In genomic region chr2:28227589-28228191, GRCm38 (mm10) we compare ENCODE assay signal across 16 mouse cellular contexts. TPM values are rescaled to one million over a fixed set of nuclear protein-coding genes. Genes with fewer than 3 reads are reported as not detected.
DNase-seq lines count a peak whose midpoint lies in the region; ATAC-seq and TF ChIP-seq lines count a peak whose summit lies in the region.
"Had no signal": no experiment of that assay in that cellular context is flagged by ENCODE, and none has a peak within 500 bp of the region (broad histone marks: within the 10 kb centered on the region; RNA-seq: fewer than 3 reads in every experiment).

No protein-coding gene starts in this region.

- no peaks in the 10 kb centered on the region for H3K27me3 ChIP-seq in forebrain, embryonic 13.5 days
- H3K27me3 ChIP-seq in forebrain, embryonic 10.5 days (ENCODE audit: poor library complexity, severe bottlenecking), result no peaks in the 10 kb centered on the region
- no peaks in the 10 kb centered on the region for H3K27me3 ChIP-seq in hindbrain, embryonic 15.5 days
- no peaks in the 10 kb centered on the region for H3K27me3 ChIP-seq in midbrain, embryonic 16.5 days (ENCODE audit: control insufficient read depth, insufficient read depth, low read depth, low read length)

- H3K36me3 ChIP-seq in forebrain, embryonic 13.5 days (ENCODE audit: poor library complexity, severe bottlenecking), result peaks cover 43% of the 10 kb centered on the region
- H3K36me3 ChIP-seq in forebrain, embryonic 10.5 days (replicated peaks), result peaks cover 31% of the 10 kb centered on the region
- H3K36me3 ChIP-seq in hindbrain, embryonic 15.5 days, result peaks cover 34% of the 10 kb centered on the region
- peaks cover 28% of the 10 kb centered on the region for H3K36me3 ChIP-seq in midbrain, embryonic 16.5 days (ENCODE audit: control insufficient read depth, insufficient read depth, low read length)

- peaks cover 21% of the 10 kb centered on the region; the same call in 1 of the 2 replicates for H3K4me1 ChIP-seq in forebrain, embryonic 13.5 days
- peaks cover 42% of the 10 kb centered on the region for H3K4me1 ChIP-seq in forebrain, embryonic 10.5 days
- peaks cover 20% of the 10 kb centered on the region for H3K4me1 ChIP-seq in hindbrain, embryonic 15.5 days (replicated peaks)
- peaks cover 24% of the 10 kb centered on the region for H3K4me1 ChIP-seq in midbrain, embryonic 16.5 days (ENCODE audit: control insufficient read depth, insufficient read depth, low read length)

- H3K4me2 ChIP-seq in forebrain, embryonic 13.5 days, result no peak overlapping the region
- H3K4me2 ChIP-seq in hindbrain, embryonic 15.5 days, result no peak overlapping the region
- H3K4me2 ChIP-seq in midbrain, embryonic 16.5 days (ENCODE audit: low read length), result no peak overlapping the region

- no peak for TF ChIP-seq CTCF in brain, embryonic 14.5 days (IDR thresholded peaks at IDR 0.05; ENCODE audit: borderline replicate concordance, extremely low read depth, insufficient read depth, insufficient read length)

- DNase-seq in forebrain, embryonic 10.5 days (ENCODE audit: extremely low spot score, low spot score), result no peak
- peak; percentile 71 for DNase-seq in brain, embryonic 14.5 days (ENCODE audit: low read depth)
- DNase-seq in right cerebral cortex, postnatal 25 days, result no peak
- no peak for DNase-seq in heart, adult 9 months (ENCODE audit: low spot score in 2 of 2)
- DNase-seq: cerebellum, postnatal 25 days; gastrocnemius, adult 2 months; heart, adult 2 months; kidney, adult 11 months; kidney, postnatal 14 days; liver; lung, adult 2 months; right cerebral cortex, adult 18-20 months had no signal

- 0 out of 2 replicates have a peak, but pooled peaks have one; percentile 55 for ATAC-seq in forebrain, embryonic 13.5 days
- no peak for ATAC-seq in hindbrain, embryonic 15.5 days (ENCODE audit: low FRiP score, low read depth)
- ATAC-seq in midbrain, embryonic 16.5 days, result no peak
- ATAC-seq in erythroblast, adult 5-6 weeks (replicated peaks; ENCODE audit: low FRiP score, poor library complexity, severe bottlenecking), result no peak

- no peak overlapping the region for H3K4me3 ChIP-seq in forebrain, embryonic 13.5 days
- no peak overlapping the region for H3K4me3 ChIP-seq in forebrain, embryonic 10.5 days
- H3K4me3 ChIP-seq in hindbrain, embryonic 15.5 days, result no peak overlapping the region
- H3K4me3 ChIP-seq in midbrain, embryonic 16.5 days (ENCODE audit: low read depth, low read length), result no peak overlapping the region
- H3K4me3 ChIP-seq: gastrocnemius, adult 2 months; heart, adult 2 months had no signal

- no peaks in the 10 kb centered on the region for H3K9me3 ChIP-seq in forebrain, embryonic 13.5 days (replicated peaks)
- H3K9me3 ChIP-seq in forebrain, embryonic 10.5 days, result no peaks in the 10 kb centered on the region
- H3K9me3 ChIP-seq in hindbrain, embryonic 15.5 days, result no peaks in the 10 kb centered on the region
- no peaks in the 10 kb centered on the region for H3K9me3 ChIP-seq in midbrain, embryonic 16.5 days (replicated peaks; ENCODE audit: control insufficient read depth, low read length, poor library complexity, severe bottlenecking)

- no peak overlapping the region for H3K9ac ChIP-seq in forebrain, embryonic 13.5 days
- no peak overlapping the region for H3K9ac ChIP-seq in hindbrain, embryonic 15.5 days
- H3K9ac ChIP-seq in midbrain, embryonic 16.5 days (ENCODE audit: low read depth, low read length), result peak overlapping the region; percentile 21; the same call in 1 of the 2 replicates

- no peak for TF ChIP-seq POLR2A in brain, embryonic 14.5 days (IDR thresholded peaks at IDR 0.05; ENCODE audit: borderline replicate concordance, extremely low read depth, insufficient read depth, insufficient read length, poor library complexity, severe bottlenecking)

- H3K27ac ChIP-seq in forebrain, embryonic 13.5 days, result peak overlapping the region; percentile 57; the same call in 1 of the 2 replicates
- no peak overlapping the region for H3K27ac ChIP-seq in forebrain, embryonic 10.5 days
- H3K27ac ChIP-seq in hindbrain, embryonic 15.5 days (replicated peaks), result peak overlapping the region; percentile 29; the same call in 1 of the 2 replicates
- H3K27ac ChIP-seq in midbrain, embryonic 16.5 days (ENCODE audit: low read length), result peak overlapping the region; percentile 57
- H3K27ac ChIP-seq: gastrocnemius, adult 2 months; heart, adult 2 months had no signal

- 13% methylated on average over 8 of the region's 8 CpGs for WGBS in forebrain, embryonic 13.5 days
- WGBS in forebrain, embryonic 10.5 days, result 16% methylated on average over 8 of the region's 8 CpGs
- WGBS in hindbrain, embryonic 15.5 days, result 30% methylated on average over 8 of the region's 8 CpGs
- 10% methylated on average over 8 of the region's 8 CpGs for WGBS in midbrain, embryonic 16.5 days

RNA-seq across cellular contexts. Expression of gene Olfm1, which starts 34.9 kb away (rescaled TPM):
- polyA plus RNA-seq in forebrain, embryonic 13.5 days (2015; fragmentation: Nextera tagmentation; extraction: Ambion mirVana), result 122 and 136 TPM in 2 replicates
- 12.1 and 15.5 TPM in 2 replicates for polyA plus RNA-seq in forebrain, embryonic 10.5 days (2016; fragmentation: Nextera tagmentation; extraction: Ambion mirVana)
- polyA plus RNA-seq in brain, embryonic 14.5 days (2012; rRNA removed), result 223 and 383 TPM in 2 replicates
- 343 and 372 TPM in 2 replicates for polyA plus RNA-seq in hindbrain, embryonic 15.5 days (2015; fragmentation: Nextera tagmentation; extraction: Ambion mirVana)
- 340 and 355 TPM in 2 replicates for polyA plus RNA-seq in midbrain, embryonic 16.5 days (2015; fragmentation: Nextera tagmentation; extraction: Ambion mirVana)
- total RNA-seq in erythroblast, adult 5-6 weeks (2015; ENCODE audit: low replicate concordance), result 6.5 and 7.5 TPM in 2 replicates
- total RNA-seq in erythroblast, adult 5-6 weeks (2017; ENCODE audit: low replicate concordance), result 2.0 and 4.7 TPM in 2 replicates
